Mouse (Mus musculus): ENCODE measurements around the gene Gtpbp1.
A peak's percentile ranks its signal among the peaks of the same experiment; 100 is the strongest.

Gtpbp1 gene

DNA sequence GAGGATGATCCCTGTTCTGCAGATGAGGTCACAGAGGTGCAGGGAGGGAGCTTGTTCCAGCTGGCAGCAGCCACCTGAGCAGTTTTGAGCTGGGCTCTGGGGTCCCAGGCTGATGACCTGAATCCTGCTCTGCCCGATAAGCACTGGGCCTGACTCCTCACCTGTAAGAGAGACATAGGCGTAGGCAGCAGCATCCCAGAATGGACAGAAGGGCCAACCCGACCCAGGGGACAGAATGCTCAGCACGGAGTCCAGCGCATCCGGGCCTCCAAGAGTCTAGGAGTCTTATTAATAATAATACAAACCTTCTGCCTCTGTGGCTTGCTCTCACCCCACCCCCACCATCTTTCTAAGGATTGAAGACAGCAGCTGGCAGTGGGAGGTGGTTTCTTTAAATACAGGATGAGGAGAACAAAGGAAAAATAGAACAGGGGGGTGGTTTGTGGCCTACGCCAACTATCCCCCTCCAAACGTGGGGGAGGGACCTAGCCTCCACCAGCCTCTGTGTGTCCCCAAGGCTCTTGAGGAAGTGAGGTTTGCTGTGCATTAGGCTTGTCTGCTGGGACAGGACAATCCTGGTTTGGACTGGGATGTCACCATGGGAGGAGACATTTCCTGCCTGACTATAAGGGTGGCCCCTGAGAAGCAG is 65.5 kb downstream of the Gtpbp1 start:
- peak; percentile 41 for DNase-seq (ENCODE audit: low spot score)

DNA sequence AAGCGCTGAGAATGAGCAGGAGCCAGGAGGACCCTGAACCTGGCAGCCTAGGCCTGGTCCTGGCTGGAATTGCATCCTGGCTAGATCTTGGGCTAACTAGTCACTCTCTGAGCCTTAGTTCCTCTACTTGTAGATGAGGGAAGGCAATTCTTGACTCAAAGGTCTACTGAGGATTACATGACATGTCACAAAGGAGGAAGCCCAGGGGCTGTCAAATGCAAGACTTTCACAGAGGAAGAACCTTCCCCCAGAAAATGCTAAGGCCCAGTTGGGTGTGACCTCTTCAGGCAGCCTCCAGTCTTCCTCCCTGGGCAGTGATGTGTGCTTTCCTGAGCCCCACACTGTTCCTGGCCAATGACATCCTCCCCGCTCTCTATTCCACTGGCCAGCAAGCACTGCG is 66.5 kb downstream of the Gtpbp1 start:
- DNase-seq (ENCODE audit: low spot score) = no peak

DNA sequence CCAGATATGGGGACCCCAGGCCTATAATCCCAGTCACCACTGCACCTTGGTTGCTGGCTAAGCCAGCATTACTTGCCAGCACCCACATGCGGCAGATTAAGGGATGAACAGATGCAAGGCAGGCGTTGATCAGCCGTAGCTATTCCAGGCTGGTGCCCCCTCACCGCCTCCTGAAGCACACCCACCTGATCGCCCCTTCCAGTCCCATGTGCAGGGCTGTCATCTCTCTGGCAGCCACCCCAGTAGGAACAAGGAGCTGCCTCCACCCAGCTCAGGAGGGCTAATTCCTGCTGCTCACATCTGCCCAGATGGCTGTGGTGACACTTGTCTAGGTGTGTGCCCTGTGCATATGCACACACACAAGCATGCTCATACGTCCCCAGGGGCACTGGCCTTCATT is 70.3 kb downstream of the Gtpbp1 start:
- DNase-seq (ENCODE audit: low spot score) = no peak

DNA sequence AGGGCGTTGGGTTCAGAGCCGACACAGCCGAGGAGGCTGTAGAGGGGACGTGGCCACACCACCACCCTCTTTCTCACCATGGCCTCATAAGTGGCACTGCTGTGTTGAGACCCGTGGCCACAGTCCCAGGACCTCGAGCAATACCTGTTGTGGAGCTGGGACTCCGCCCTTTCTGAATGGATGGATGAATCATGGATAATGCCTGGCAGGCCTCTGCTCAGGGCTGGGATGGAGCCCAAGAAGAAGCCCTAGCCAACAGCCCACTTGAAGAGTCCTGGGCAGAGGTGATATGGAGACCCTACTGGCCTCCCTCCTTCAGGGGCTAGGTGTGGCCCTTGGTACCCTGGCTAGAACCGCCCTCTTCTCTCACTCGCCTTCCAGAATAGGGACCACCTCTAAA is 72.4 kb downstream of the Gtpbp1 start:
- DNase-seq (ENCODE audit: low spot score) = no peak

DNA sequence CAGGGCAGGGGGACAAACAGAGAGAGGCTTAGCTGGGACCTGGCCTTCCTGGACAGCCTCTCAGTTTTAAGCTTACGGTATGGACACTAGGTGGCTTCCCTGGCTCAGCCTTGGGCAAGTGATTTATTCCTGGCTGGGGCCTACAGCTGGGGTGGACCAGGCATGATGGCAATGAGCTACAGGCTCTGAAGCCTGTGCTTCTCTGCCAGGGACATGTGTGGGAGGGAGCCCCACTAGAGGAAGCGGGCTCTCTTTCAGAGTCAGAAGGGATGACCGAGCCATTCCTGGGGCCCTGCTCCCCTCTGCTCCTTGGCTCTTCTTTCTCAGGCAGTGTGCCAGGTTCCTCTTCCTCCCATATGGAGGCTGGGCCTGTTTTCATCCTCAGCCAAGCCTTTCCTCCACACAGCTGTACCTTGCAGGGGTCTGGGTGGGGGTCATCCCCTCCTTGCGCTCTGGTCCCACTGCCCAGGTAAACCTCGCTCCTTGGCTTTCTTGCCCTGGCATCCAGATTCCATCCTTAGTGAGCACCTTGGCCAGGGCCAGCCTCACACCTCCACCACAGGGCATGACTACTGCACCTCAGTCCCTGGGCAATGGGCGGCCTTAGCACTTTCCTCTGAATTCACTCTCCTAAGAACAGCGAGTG is 73.1 kb downstream of the Gtpbp1 start:
- no peak for DNase-seq (ENCODE audit: low spot score)

DNA sequence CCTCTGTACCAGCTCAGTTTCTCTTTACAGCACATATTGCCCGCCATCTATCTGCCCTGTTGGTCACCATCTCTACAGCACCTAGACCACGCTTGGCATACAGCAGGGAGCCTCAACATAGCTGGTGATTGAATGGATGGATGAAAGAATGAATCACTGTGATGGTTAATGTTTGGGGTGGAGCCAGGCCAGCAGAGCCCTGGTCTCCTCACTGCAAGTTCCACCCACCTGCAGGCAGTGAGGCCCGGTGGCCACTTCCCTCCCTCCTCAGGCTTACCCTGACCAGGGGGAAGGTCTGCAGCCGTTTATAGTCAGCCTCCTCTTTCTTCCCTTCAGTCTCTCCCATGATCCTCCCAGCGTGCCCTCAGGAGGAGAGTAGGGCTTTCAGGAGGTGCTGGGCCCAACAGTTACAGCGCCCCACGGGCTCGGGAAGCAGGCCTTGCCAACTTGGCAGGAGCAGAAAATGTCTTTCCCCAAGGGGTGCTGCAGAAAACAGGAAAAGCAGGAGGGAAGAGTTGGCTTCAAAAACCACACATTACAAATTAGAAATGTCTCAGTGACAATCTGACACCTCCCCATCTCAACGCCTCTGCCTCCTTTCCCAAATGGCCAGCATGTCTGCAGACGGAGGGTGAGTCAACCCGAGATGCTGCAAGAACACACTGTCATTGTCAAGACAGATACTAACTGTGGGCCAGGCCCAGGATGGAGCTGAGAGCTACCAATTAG is 74.1 kb downstream of the Gtpbp1 start:
- no peak for DNase-seq (ENCODE audit: low spot score)

DNA sequence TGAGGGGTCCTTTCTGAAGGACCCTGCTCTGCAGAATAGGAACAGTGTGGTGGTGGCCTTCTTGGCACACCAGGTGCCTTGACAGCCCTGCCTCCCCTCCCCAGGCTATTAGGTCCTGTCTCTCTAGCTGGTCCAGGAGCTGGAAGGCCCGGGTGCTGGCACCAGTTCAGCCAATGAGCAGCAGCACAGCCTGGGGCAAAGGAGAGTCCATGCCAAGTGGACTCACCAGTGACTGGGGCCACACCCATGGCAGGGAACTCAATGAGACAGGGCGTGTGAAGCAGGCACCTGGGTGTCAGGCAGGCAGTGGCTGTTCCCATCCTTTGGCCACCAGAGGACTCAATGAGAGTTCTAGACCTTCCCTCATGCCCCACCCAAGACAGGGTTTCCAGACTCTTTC is 74.7 kb downstream of the Gtpbp1 start:
- DNase-seq (ENCODE audit: low spot score) = no peak

DNA sequence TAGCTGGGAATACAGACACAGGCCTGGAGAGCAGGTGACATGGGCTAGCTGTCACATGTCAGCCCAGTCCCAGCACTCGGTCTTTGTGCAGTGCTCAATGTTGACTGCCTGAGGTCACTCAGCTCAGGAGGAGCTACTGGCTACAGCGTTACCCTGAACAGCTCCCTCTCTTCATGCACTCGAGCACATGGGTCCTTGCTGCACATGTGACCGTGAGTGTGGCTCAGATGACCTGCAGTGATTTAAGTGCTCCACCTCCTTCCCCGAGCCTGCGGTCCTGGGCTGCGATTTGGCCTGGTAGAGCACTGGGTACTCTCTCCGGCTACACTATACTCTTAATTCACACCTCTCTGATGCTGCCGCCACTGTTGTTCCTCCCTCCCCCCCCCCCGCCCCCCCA is 75.5 kb downstream of the Gtpbp1 start:
- DNase-seq (ENCODE audit: low spot score) = no peak

DNA sequence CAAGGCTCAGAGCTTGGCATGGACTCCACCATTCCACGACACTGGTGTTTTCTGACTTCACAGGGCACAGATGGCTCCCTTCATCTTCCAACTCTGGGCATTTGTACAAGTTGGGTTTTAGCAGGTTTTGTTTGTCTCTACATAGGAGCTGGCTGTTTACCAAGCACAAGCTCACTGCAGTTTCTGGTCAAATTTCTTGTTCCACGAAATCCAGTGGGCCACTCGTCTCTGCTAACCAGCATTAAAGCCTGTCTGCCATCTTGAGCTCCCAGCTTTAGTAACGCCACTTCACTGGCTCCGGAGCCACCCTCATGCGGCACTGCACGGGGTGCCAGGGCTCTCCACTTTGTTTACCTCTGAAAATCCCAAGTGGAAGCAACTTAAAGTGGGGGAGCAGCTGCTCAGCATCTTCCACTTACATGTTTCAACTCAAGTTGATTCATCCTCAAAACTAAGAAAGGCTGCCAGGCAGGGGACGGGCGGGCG is 76.0 kb downstream of the Gtpbp1 start:
- DNase-seq (ENCODE audit: low spot score) = peak; percentile 59

DNA sequence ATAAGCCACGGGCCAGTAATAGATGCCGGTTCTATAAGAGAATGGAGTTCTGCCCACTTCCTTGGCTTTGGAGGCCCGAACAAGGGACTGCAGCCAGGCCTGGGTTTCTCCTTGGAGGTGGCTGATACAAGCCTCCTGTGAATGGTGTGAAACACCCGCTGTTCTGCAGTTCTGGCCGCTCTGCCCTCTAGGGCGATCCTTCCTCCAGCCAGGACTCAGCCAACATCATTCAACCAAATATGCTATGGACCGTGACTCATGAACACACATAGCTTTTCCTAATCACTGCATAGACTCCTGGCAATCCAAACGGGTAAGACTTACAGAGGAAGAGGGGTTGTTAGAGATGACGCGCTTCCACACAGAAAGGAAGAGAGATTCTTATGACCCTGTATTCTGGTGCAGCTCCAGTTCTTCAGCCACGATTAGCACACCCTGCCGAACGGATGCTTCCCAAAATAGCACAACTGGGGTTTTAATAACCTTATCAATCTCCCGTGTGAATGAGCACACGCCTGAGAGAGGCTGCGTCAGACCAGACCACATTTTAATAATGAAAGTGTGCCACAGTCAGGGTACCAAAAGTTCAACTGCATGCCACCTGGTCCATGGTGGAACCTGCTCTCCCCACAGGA is 76.8 kb downstream of the Gtpbp1 start:
- no peak for DNase-seq (ENCODE audit: low spot score)

DNA sequence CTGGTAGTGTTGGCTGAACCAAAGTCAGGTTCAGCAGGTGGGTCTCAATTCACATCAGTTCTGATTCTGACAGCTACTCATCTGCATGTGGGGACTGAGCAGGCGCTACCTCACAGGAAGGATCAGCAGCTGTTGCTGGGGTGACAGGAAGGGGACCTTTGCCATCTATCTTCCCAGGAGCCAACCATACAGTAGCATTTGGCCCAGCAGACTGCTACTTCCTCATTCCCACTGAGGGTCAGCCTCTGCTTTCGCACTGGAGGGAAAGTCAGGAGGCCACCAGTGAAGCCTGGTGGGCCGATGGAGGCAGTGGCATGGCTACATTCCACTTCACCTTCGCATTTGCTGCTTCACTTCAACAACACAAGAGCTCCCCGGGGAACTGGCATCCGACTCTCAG is 77.7 kb downstream of the Gtpbp1 start:
- no peak for DNase-seq (ENCODE audit: low spot score)

DNA sequence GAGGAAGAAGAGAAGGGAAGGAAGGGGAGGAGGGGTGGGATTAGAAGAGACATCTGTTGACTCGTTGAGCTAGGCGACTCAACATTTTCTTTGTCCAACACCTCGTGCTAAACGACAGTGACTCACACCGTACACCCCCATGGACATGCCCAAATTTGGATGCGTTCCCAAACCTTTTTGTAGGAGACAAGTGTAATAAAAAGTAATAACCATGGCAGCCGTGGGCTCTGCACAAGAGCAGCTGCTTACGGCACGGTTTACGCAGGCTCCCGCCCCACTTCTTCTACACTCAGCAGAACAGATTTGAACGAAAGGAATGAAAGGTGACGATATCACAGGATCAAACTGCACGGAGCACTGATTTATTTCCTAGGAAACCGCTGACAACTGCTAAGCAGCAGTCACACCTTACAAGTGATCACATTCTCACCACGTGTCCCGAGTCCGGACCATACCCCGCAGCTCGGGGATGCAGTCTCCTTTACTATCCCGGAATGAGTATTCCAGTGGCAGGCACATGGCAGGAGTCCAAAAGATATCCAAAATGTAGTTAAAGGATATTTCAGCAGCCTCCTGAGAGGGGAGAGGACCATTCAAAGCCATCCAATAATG is 80.1 kb downstream of the Gtpbp1 start:
- DNase-seq (ENCODE audit: low spot score) = no peak

All from layer of hippocampus, adult 11-12 months (tissue).